Mouse (Mus musculus) liver, embryonic 13.5 days (tissue): ENCODE measurements around the gene Gm44511. TPM values are rescaled to one million over a fixed set of nuclear protein-coding genes. Genes with fewer than 3 reads are reported as not detected.
"Not testable (repeated sequence)": the region's sequence is repeated elsewhere in the genome, so short reads cannot be mapped to it uniquely, and the experiment has no call there.

Source experiments
- ATAC-seq: fragments of 200-750 bp; cut with Nextera tagmentation; 2 replicates; pipeline ENCODE4 v1.8.0; 2017; ENCODE audit warnings: low read depth, mild to moderate bottlenecking, moderate number of reproducible peaks, moderate library complexity
- DNase-seq: peaks from one replicate; pipeline ENCODE4 v3.0.0; 2022
- H3K27ac ChIP-seq: fragments of 300-500 bp; sonication (generic); 2 replicates; pipeline ENCODE4 v1.5.1; 2015; ENCODE audit warnings: moderate library complexity, mild to moderate bottlenecking, inconsistent platforms
- H3K27me3 ChIP-seq: fragments of 300-500 bp; sonication (generic); 2 replicates; pipeline ENCODE4 v1.6.1; 2015; ENCODE audit warnings: mild to moderate bottlenecking, inconsistent platforms
- H3K36me3 ChIP-seq: fragments of 300-500 bp; sonication (generic); 2 replicates; pipeline ENCODE4 v1.6.1; 2015; ENCODE audit warnings: mild to moderate bottlenecking, inconsistent platforms
- H3K4me1 ChIP-seq: fragments of 300-500 bp; sonication (generic); replicated peaks from 2 replicates; pipeline ENCODE4 v1.6.1; 2015; ENCODE audit warnings: inconsistent platforms
- H3K4me2 ChIP-seq: fragments of 300-500 bp; sonication (generic); 2 replicates; pipeline ENCODE4 v1.6.1; 2015; ENCODE audit warnings: inconsistent platforms, mild to moderate bottlenecking, moderate library complexity
- H3K4me3 ChIP-seq: fragments of 300-500 bp; sonication (generic); replicated peaks from 2 replicates; pipeline ENCODE4 v1.5.1; 2015; ENCODE audit warnings: mild to moderate bottlenecking, inconsistent platforms
- H3K9ac ChIP-seq: fragments of 300-500 bp; sonication (generic); 2 replicates; pipeline ENCODE4 v1.6.1; 2015; ENCODE audit warnings: mild to moderate bottlenecking, inconsistent platforms
- H3K9me3 ChIP-seq: fragments of 300-500 bp; sonication (generic); replicated peaks from 2 replicates; pipeline ENCODE4 v1.6.1; 2016; ENCODE audit warnings: inconsistent platforms
- WGBS: fragments of 180-500 bp; shearing (Covaris S2); methylation state at CpG from one replicate; pipeline ENCODE4 v1.1.7; 2015; ENCODE audit not compliant: insufficient replicate concordance; 5-methylcytosine and 5-hydroxymethylcytosine counted together
- polyA plus RNA-seq: library from polyadenylated mRNA; unstranded; fragments of >200 nt; fragmentation: Nextera tagmentation; extraction: Ambion mirVana; gene quantifications from 2 replicates; pipeline ENCODE4 v1.2.1, GENCODE M21; 2015

Gene Gm44511
- polyA plus RNA-seq, 1 experiment from 2014 or later: 0.20 TPM

- not testable (repeated sequence) for ATAC-seq, H3K4me2 ChIP-seq
These were observed 59.4 kb downstream of the Gm44511 start for GRCm38 (mm10) chr6:128766486-128767254.

GRCm38 (mm10) chr6:128765211-128765610 lies 60.9 kb downstream of the Gm44511 start:
- no peaks in the 10 kb centered on the region for H3K27me3 ChIP-seq
- no peak overlapping the region for H3K4me3 ChIP-seq
- H3K9ac ChIP-seq: no peak overlapping the region
- peaks cover 15% of the 10 kb centered on the region for H3K4me1 ChIP-seq
- no peaks in the 10 kb centered on the region for H3K36me3 ChIP-seq
- ATAC-seq (no peak), DNase-seq (no peak)
- H3K9me3 ChIP-seq: no peaks in the 10 kb centered on the region
- no peak overlapping the region for H3K4me2 ChIP-seq
- 28% methylated on average over 1 of the region's 1 CpGs for WGBS
- no peak overlapping the region for H3K27ac ChIP-seq

More at GRCm38 (mm10) chr6:128766486-128767254, 59.4 kb downstream of the Gm44511 start:
- not testable (repeated sequence) for H3K9me3 ChIP-seq, H3K9ac ChIP-seq, H3K36me3 ChIP-seq, H3K4me3 ChIP-seq, H3K27me3 ChIP-seq, H3K27ac ChIP-seq
- WGBS: 61% methylated on average over 6 of the region's 6 CpGs
- DNase-seq: peak; percentile 38
- H3K4me1 ChIP-seq: peaks cover 10% of the 10 kb centered on the region

- Histone ChIP-seq H3K27me3 (no peaks in the 10 kb centered on the region), H3K4me3 (peak overlapping the region; percentile 65), H3K36me3 (no peaks in the 10 kb centered on the region), H3K9me3 (no peaks in the 10 kb centered on the region), H3K4me2 (peak overlapping the region; percentile 87), H3K4me1 (peaks cover 17% of the 10 kb centered on the region), H3K27ac (no peak overlapping the region), H3K9ac (peak overlapping the region; percentile 66; the same call in 1 of the 2 replicates)
- no peak for ATAC-seq
- no peak for DNase-seq
- 13% methylated on average over 5 of the region's 5 CpGs for WGBS
These were observed 61.5 kb downstream of the Gm44511 start for GRCm38 (mm10) chr6:128764598-128764997.

GRCm38 (mm10) chr6:128763736-128764523 lies 62.2 kb downstream of the Gm44511 start:
- Histone ChIP-seq H3K4me2 (peak overlapping the region; percentile 87), H3K27me3 (no peaks in the 10 kb centered on the region), H3K4me3 (peak overlapping the region; percentile 65), H3K9ac (peak overlapping the region; percentile 72), H3K36me3 (no peaks in the 10 kb centered on the region), H3K9me3 (no peaks in the 10 kb centered on the region), H3K27ac (peak overlapping the region; percentile 39; the same call in 1 of the 2 replicates), H3K4me1 (peaks cover 21% of the 10 kb centered on the region)
- WGBS: 4% methylated on average over 30 of the region's 30 CpGs
- peak; percentile 88 for ATAC-seq
- DNase-seq: peak; percentile 91

GRCm38 (mm10) chr6:128762892-128763670 lies 63.0 kb downstream of the Gm44511 start:
- H3K4me3 ChIP-seq: peak overlapping the region; percentile 65
- WGBS: 76% methylated on average over 10 of the region's 10 CpGs
- not testable (repeated sequence) for H3K27me3 ChIP-seq, ATAC-seq, H3K27ac ChIP-seq, DNase-seq, H3K36me3 ChIP-seq, H3K9me3 ChIP-seq
- peaks cover 21% of the 10 kb centered on the region for H3K4me1 ChIP-seq
- 0 out of 2 replicates have a peak overlapping the region, but pooled peaks have one; percentile 72 for H3K9ac ChIP-seq
- peak overlapping the region; percentile 87 for H3K4me2 ChIP-seq

GRCm38 (mm10) chr6:128761144-128761540 lies 65.0 kb downstream of the Gm44511 start:
- no peak for ATAC-seq
- H3K9ac ChIP-seq: peak overlapping the region; percentile 59

GRCm38 (mm10) chr6:128760416-128761143 lies 65.5 kb downstream of the Gm44511 start:
- DNase-seq: peak; percentile 90
- ATAC-seq: peak; percentile 67
- WGBS: under 1% methylated on average over 44 of the region's 44 CpGs

More at GRCm38 (mm10) chr6:128761144-128761540, 65.0 kb downstream of the Gm44511 start:
- H3K27me3 ChIP-seq: no peaks in the 10 kb centered on the region
- 43% methylated on average over 5 of the region's 5 CpGs for WGBS
- peak overlapping the region; percentile 69 for H3K4me3 ChIP-seq
- peaks cover 18% of the 10 kb centered on the region for H3K4me1 ChIP-seq
- H3K9me3 ChIP-seq: no peaks in the 10 kb centered on the region
- H3K36me3 ChIP-seq: no peaks in the 10 kb centered on the region
- no peak for DNase-seq
- no peak overlapping the region for H3K27ac ChIP-seq
- H3K4me2 ChIP-seq: peak overlapping the region; percentile 73

GRCm38 (mm10) chr6:128760016-128760415 lies 66.1 kb downstream of the Gm44511 start:
- DNase-seq: peak; percentile 79
- H3K4me3 ChIP-seq: peak overlapping the region; percentile 69
- peaks cover 18% of the 10 kb centered on the region for H3K4me1 ChIP-seq
- H3K27me3 ChIP-seq, H3K9me3 ChIP-seq, H3K36me3 ChIP-seq: not testable (repeated sequence)
- 0% methylated on average over 22 of the region's 22 CpGs for WGBS
- peak overlapping the region; percentile 73 for H3K4me2 ChIP-seq
- ATAC-seq: peak; percentile 52
- H3K9ac ChIP-seq: peak overlapping the region; percentile 70
- peak overlapping the region; percentile 79 for H3K27ac ChIP-seq

More at GRCm38 (mm10) chr6:128760416-128761143, 65.5 kb downstream of the Gm44511 start:
- peaks cover 18% of the 10 kb centered on the region for H3K4me1 ChIP-seq
- not testable (repeated sequence) for H3K36me3 ChIP-seq, H3K27me3 ChIP-seq, H3K9me3 ChIP-seq
- H3K4me3 ChIP-seq: peak overlapping the region; percentile 69
- H3K4me2 ChIP-seq: peak overlapping the region; percentile 73
- H3K27ac ChIP-seq: peak overlapping the region; percentile 79
- H3K9ac ChIP-seq: peak overlapping the region; percentile 70

- H3K9me3 ChIP-seq: no peaks in the 10 kb centered on the region
- no peak overlapping the region for H3K9ac ChIP-seq
- no peak overlapping the region for H3K4me3 ChIP-seq
- no peaks in the 10 kb centered on the region for H3K27me3 ChIP-seq
- 74% methylated on average over 5 of the region's 5 CpGs for WGBS
- H3K36me3 ChIP-seq: no peaks in the 10 kb centered on the region
- no peak for DNase-seq
- H3K27ac ChIP-seq: no peak overlapping the region
- peaks cover 18% of the 10 kb centered on the region for H3K4me1 ChIP-seq
- H3K4me2 ChIP-seq: peak overlapping the region; percentile 2
- no peak for ATAC-seq
These were observed 66.7 kb downstream of the Gm44511 start for GRCm38 (mm10) chr6:128759221-128759950.

GRCm38 (mm10) chr6:128755402-128755763 lies 70.7 kb downstream of the Gm44511 start:
- H3K4me2 ChIP-seq, H3K27me3 ChIP-seq, H3K4me1 ChIP-seq, H3K4me3 ChIP-seq, H3K9me3 ChIP-seq, DNase-seq, H3K9ac ChIP-seq, H3K36me3 ChIP-seq: not testable (repeated sequence)
- WGBS: 28% methylated on average over 4 of the region's 4 CpGs
- ATAC-seq: 0 out of 2 replicates have a peak, but pooled peaks have one; percentile 2
- peak overlapping the region; percentile 53; the same call in 1 of the 2 replicates for H3K27ac ChIP-seq
